Mouse (Mus musculus): ENCODE data around the gene Msto1. TPM values are rescaled to one million over a fixed set of nuclear protein-coding genes. Genes with fewer than 3 reads are reported as not detected.
"Not testable (repeated sequence)": the region's sequence is repeated elsewhere in the genome, so short reads cannot be mapped to it uniquely, and the experiment has no call there.

Msto1 gene
- total RNA-seq (2018; cell fraction: chromatin; rRNA removed): 10 to 100 TPM in 18 of 26 experiments, 1 to 10 TPM in 8; 4.4 to 35.6 (median 14.6) TPM
- total RNA-seq (2018; cell fraction: cytosol; rRNA removed): 10 to 100 TPM; 11.2 to 16.3 (median 14.5) TPM
- 10 to 100 TPM in 14 of 26 experiments, 1 to 10 TPM in 12; 5.5 to 25.1 (median 10.6) TPM for total RNA-seq (2018; cell fraction: nucleus; rRNA removed)
- polyA plus RNA-seq (2018): 11.2 to 22.5 TPM (median 13.4 TPM) in 3 replicates

DNA sequence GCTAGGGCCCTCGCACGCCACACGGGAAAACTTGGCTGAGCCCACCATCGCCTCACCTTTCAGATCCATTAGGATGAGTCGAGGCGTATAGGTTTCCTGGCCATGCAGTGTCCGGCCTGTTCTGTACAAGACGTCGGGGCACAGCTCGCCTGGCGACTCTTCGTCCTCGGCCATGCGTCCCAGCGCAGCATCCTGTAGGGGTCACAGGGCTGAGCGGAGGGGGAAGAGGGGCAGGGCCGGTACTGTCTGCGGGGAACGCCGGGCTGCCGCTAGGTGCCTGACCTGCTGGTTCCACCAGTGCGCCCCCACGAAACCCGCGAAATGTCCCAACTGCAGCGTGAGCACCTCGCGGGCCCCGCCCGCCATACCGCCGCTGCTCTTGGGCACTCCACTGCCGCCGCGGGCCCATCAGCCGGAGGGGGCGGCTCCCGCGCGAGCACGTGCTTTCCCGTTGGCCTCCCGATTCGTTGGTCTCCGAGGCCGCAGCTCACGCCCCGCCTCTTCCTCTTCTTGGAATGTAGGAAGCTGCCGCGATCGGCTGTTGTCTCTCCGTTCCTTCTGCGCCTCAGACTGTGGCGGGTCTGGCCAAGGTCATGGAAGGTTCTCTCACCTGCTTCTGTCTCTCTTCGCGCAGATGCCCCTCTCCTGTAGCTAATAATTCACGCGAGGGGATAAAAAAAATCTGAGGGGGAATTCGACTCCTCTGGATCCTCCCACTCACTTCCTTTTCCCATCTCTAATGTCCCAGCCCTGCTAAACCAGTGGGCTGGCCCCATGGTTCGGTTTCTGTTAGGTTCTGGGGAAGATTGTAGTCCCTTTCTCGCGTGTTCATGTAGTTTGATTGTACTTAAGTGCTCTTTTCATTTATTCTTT, at the start of gene Msto1:
TSS of gene Msto1 (minus strand) at position 489 of the 873 bp plus-strand sequence.
- 1% methylated on average over 59 of the region's 62 CpGs for WGBS (ENCODE audit: missing documents)
- Histone ChIP-seq H3K79me2 (ENCODE audit: inconsistent target) (peaks cover 6% of the 10 kb centered on the region; the same call in 1 of the 2 replicates), H3K36me3 (ENCODE audit: inconsistent target) (peaks cover 22% of the 10 kb centered on the region), H3K27ac (peak within 1 kb of the TSS; percentile 80), H3K4me3 (ENCODE audit: inconsistent target) (peak within 1 kb of the TSS; percentile 65)

- not testable (repeated sequence) for H3K4me3 ChIP-seq (ENCODE audit: inconsistent target); H3K27ac ChIP-seq
- Histone ChIP-seq H3K36me3 (ENCODE audit: inconsistent target) (peaks cover 11% of the 10 kb centered on the region; the same call in 1 of the 2 replicates), H3K79me2 (ENCODE audit: inconsistent target) (peaks cover 100% of the 10 kb centered on the region)
Measured at GRCm38 (mm10) chr3:88963211-88963610, 49.4 kb upstream of the Msto1 start.

GRCm38 (mm10) chr3:88953736-88954135, 39.9 kb upstream of the Msto1 start:
- H3K79me2 ChIP-seq (ENCODE audit: inconsistent target): peaks cover 90% of the 10 kb centered on the region
- no peaks in the 10 kb centered on the region for H3K36me3 ChIP-seq (ENCODE audit: inconsistent target)
- H3K27ac ChIP-seq: no peak overlapping the region
- no peak overlapping the region for H3K4me3 ChIP-seq (ENCODE audit: inconsistent target)

GRCm38 (mm10) chr3:88953246-88953645, 39.4 kb upstream of the Msto1 start:
- no peak overlapping the region for H3K4me3 ChIP-seq (ENCODE audit: inconsistent target)
- peaks cover 90% of the 10 kb centered on the region for H3K79me2 ChIP-seq (ENCODE audit: inconsistent target)
- H3K36me3 ChIP-seq (ENCODE audit: inconsistent target): no peaks in the 10 kb centered on the region
- WGBS (ENCODE audit: missing documents): 83% methylated on average over 3 of the region's 4 CpGs
- no peak overlapping the region for H3K27ac ChIP-seq

DNA sequence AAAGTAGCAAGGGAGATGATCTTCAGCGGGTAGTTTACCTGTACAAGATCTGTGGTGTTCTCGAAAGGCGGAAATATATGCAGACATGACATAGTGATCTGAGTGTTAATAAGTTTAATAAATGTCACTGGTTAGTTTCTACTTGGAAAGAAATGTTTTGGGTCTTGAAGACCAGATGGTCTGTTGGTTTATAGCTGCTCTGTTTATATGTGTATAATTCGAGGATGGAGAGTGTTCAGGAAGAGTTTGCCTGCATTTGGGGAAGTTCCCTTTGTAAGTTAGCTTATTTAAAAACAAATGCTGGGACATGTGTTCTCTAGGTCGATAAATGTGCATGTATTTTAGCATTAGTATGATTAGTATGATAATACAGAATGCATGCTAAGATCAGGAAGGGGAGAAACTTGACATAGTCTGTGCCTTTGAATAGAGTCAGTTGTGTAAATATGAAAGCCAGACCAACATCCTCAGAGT, 37.6 kb upstream of the Msto1 start:
- Histone ChIP-seq H3K4me3 (ENCODE audit: inconsistent target) (peak overlapping the region; percentile 92), H3K36me3 (ENCODE audit: inconsistent target) (no peaks in the 10 kb centered on the region), H3K27ac (peak overlapping the region; percentile 91), H3K79me2 (ENCODE audit: inconsistent target) (peaks cover 90% of the 10 kb centered on the region)
- WGBS (ENCODE audit: missing documents): 0% methylated on average over 5 of the region's 5 CpGs

DNA sequence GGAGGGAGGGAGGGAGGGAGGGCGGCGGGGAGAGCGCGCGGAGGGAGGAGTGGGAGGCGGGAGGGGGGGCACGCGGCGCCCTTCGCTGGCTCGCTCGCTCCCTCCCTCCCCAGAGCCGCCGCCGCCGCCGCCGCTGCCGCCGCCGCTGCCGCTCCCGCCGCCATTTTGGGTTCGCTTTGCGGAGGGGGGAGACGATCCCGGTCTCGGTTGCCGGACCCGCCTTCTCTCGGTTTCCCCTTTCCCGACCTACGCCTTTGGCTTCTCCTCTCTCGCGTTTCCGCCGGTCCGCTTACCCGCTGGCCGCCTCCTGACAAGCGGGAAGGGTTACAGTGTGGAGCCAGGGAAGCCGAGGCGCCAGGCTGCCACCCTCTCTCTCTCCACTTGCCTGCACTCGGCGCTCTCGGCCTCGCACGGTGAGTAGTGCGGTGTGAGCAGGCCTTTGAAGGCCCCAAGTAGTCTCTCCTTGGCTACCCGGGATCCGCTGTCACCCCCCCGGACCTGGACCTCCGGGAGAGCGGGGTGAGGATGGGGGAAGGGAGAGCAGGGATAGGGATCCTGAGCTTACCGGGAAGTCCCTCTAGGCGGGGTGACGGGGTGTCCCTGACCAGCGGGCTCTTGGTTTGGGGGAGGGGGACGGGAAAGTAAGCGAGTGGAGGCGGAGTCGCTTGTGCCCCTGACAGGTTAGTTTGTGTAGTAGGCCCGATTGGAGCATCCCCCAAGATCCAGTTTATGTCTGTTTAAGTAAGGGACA, 37.0 kb upstream of the Msto1 start, which contains the start of the genes Ash1l and Dap3:
TSS of gene Ash1l (plus strand) at position 47 of the 751 bp plus-strand sequence.
TSS of gene Dap3 (minus strand) at position 606 of the 751 bp plus-strand sequence.
- Histone ChIP-seq H3K4me3 (ENCODE audit: inconsistent target) (peak within 1 kb of the TSS; percentile 92), H3K27ac (peak within 1 kb of the TSS; percentile 91), H3K79me2 (ENCODE audit: inconsistent target) (peaks cover 90% of the 10 kb centered on the region), H3K36me3 (ENCODE audit: inconsistent target) (no peaks in the 10 kb centered on the region)
- WGBS (ENCODE audit: missing documents): under 1% methylated on average over 38 of the region's 64 CpGs

- Histone ChIP-seq H3K36me3 (ENCODE audit: inconsistent target) (no peaks in the 10 kb centered on the region), H3K79me2 (ENCODE audit: inconsistent target) (peaks cover 90% of the 10 kb centered on the region), H3K27ac (peak overlapping the region; percentile 22; the same call in 1 of the 2 replicates), H3K4me3 (ENCODE audit: inconsistent target) (peak overlapping the region; percentile 92)
- under 1% methylated on average over 37 of the region's 92 CpGs for WGBS (ENCODE audit: missing documents)
Measured at GRCm38 (mm10) chr3:88949786-88950575, 36.2 kb upstream of the Msto1 start.

- peaks cover 26% of the 10 kb centered on the region for H3K36me3 ChIP-seq (ENCODE audit: inconsistent target)
- no peak overlapping the region for H3K27ac ChIP-seq
- WGBS (ENCODE audit: missing documents): 98% methylated on average over 4 of the region's 4 CpGs
- H3K79me2 ChIP-seq (ENCODE audit: inconsistent target): peaks cover 60% of the 10 kb centered on the region
- H3K4me3 ChIP-seq (ENCODE audit: inconsistent target): no peak overlapping the region
Measured at GRCm38 (mm10) chr3:88944109-88944508, 30.3 kb upstream of the Msto1 start.

DNA sequence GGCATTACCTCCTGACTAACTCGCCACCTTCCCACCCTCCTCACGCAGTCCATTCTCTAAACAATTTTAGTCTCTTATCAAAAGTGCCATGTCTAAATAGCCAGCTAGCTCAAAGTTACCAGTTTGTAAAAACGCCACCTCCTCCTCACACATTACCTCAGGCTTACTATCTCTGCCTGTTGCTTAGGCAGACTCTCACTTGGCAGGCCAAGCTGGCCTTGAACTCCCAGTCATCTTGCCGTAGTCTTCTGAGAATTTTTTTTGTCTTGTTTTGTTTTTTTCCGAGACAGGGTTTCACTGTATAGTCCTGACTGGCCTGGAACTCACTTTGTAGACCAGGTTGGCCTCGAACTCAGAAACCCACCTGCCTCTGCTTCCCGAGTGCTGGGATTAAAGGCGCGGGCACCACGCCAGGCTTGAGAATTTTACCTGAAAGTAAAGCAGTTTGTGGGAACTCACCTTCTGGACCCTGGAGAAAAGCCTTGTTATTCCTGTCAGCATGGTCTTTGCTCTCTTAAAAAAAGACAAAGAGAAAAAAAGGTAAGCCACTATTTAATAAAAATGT, 28.6 kb upstream of the Msto1 start:
- no peak overlapping the region for H3K27ac ChIP-seq
- peaks cover 43% of the 10 kb centered on the region for H3K79me2 ChIP-seq (ENCODE audit: inconsistent target)
- no peak overlapping the region for H3K4me3 ChIP-seq (ENCODE audit: inconsistent target)
- H3K36me3 ChIP-seq (ENCODE audit: inconsistent target): peaks cover 26% of the 10 kb centered on the region
- WGBS (ENCODE audit: missing documents): 91% methylated on average over 10 of the region's 10 CpGs

DNA sequence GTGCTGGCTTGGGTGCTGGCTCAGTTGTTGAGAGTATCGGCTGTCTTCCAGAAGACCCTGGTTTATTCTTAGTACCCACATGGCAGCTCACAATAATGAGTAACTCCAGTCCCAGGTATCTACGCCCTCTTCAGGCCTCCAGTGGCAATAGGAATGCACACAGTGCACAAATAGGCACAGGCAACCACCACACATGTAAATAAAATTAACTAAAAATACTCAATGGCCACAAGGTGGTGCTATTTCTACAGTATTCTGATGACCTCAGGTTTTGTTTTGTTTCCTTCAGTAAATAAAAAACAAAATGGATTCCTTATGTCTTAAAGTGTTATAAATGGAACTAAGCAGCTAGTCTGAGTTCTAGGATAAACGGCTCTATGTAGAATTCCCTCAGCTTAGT, 25.9 kb upstream of the Msto1 start:
- no peak overlapping the region for H3K27ac ChIP-seq
- H3K4me3 ChIP-seq (ENCODE audit: inconsistent target): no peak overlapping the region
- 73% methylated on average over 3 of the region's 3 CpGs for WGBS (ENCODE audit: missing documents)
- H3K79me2 ChIP-seq (ENCODE audit: inconsistent target): peaks cover 17% of the 10 kb centered on the region
- peaks cover 26% of the 10 kb centered on the region for H3K36me3 ChIP-seq (ENCODE audit: inconsistent target)

GRCm38 (mm10) chr3:88939071-88939470, 25.3 kb upstream of the Msto1 start:
- Histone ChIP-seq H3K4me3 (ENCODE audit: inconsistent target) (no peak overlapping the region), H3K79me2 (ENCODE audit: inconsistent target) (peaks cover 10% of the 10 kb centered on the region), H3K36me3 (ENCODE audit: inconsistent target) (peaks cover 26% of the 10 kb centered on the region), H3K27ac (no peak overlapping the region)
- WGBS (ENCODE audit: missing documents): 96% methylated on average over 9 of the region's 10 CpGs

DNA sequence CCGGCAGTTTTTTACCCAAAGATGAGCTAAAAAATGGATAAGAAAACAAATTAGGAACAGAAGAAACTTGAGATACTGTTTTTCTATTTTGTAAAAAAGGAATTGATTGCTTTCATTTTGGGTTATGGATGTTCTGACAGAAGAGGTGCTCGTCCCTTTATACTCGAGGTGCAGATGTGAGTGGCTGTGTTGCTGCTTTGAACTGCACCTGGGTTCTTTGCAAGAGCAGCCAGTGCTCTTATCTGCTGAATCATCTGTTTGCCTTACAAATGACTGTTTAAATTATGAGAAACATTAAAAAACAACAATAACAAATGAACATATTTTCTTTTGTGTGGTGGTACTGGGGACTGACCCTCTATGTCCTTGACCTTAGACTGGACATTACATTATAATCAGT, 15.7 kb upstream of the Msto1 start:
- H3K36me3 ChIP-seq (ENCODE audit: inconsistent target): peaks cover 52% of the 10 kb centered on the region
- 100% methylated on average over 3 of the region's 3 CpGs for WGBS (ENCODE audit: missing documents)

DNA sequence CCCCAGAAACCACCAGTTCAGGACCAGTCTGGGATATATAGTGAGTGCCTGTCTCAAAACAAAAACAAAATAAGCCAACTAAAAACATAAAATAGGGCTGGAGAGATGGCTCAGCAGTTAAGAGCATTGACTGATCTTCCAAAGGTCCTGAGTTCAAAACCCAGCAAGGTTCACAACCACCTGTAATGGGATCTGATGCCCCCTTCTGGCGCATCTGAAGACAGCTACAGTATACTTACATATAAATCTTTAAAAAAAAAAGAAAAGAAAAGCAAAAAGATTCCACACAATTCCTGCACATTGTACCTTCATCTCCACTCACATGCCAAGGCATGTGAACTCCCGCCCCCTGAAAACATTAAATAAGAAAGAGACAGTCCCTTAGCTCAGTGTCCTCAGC, 11.9 kb upstream of the Msto1 start:
- H3K27ac ChIP-seq: no peak overlapping the region
- H3K79me2 ChIP-seq (ENCODE audit: inconsistent target): no peaks in the 10 kb centered on the region
- WGBS (ENCODE audit: missing documents): 94% methylated on average over 2 of the region's 2 CpGs
- H3K36me3 ChIP-seq (ENCODE audit: inconsistent target): peaks cover 78% of the 10 kb centered on the region
- H3K4me3 ChIP-seq (ENCODE audit: inconsistent target): no peak overlapping the region

More for the DNA sequence above, 15.7 kb upstream of the Msto1 start:
- Histone ChIP-seq H3K4me3 (ENCODE audit: inconsistent target) (no peak overlapping the region), H3K79me2 (ENCODE audit: inconsistent target) (no peaks in the 10 kb centered on the region), H3K27ac (no peak overlapping the region)

All from macrophage (primary cell).